Mouse (Mus musculus): ENCODE measurements around the gene Pdcd6ip. TPM values are rescaled to one million over a fixed set of nuclear protein-coding genes. Genes with fewer than 3 reads are reported as not detected.
A peak's percentile ranks its signal among the peaks of the same experiment; 100 is the strongest.
"Not testable (repeated sequence)": the region's sequence is repeated elsewhere in the genome, so short reads cannot be mapped to it uniquely, and the experiment has no call there.

Gene Pdcd6ip
- total RNA-seq, 2 experiments from 2014 or later = 66.4 to 68.1 TPM

DNA sequence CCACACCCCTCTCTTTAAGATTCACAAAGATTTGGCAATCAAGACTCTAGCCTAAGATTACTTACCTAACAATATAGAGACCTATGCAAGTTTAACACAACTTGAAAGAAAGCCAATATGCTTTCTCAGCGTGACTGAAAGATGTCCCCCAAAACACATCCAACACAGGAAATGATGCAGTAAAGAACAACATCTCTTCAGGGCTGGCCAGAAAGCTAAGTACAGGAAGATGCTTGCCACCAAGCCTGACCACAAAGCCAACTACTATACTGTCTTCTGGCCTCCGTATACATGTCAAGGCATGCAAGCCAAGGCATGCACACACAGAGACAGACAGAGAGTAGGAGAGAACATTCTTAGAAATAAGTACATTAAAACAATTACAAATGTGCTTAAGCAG, 2.0 kb downstream of the Pdcd6ip start:
- no peak for DNase-seq (ENCODE audit: low spot score in 2 of 2)

DNA sequence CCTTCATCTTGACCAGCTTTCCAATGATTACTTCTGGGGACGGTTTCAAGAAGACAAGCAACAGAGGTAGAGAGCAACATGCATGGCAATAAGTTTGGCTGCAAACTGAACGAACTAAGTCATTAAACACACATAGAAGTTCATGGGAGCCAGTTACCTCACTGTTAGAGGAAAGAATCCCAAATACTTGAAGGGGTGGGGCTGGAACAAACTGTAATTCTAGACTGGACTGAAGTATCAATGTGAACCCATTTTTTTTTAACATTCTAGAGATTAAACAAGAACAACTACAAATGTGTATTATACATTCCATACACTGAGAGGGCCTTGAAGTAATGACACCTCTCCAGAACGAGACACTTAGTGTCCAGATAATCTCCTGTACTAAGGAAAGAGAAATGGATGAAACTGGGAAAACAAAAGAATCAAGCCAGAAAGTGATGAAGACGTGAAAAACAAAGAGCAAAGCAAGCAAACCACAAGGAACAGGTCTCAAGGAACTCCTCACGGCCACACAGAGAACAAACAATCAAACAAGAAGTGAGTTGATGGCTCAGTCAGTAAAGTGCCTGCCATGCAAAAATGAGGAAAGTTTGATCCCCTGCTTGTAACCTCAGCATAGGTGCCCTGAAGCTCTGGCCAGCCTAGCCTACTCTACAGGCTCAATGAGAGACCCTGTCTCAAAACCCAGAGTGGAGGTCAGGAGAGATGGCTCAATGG, 6.5 kb downstream of the Pdcd6ip start:
- DNase-seq (ENCODE audit: low spot score in 2 of 2) = no peak

DNA sequence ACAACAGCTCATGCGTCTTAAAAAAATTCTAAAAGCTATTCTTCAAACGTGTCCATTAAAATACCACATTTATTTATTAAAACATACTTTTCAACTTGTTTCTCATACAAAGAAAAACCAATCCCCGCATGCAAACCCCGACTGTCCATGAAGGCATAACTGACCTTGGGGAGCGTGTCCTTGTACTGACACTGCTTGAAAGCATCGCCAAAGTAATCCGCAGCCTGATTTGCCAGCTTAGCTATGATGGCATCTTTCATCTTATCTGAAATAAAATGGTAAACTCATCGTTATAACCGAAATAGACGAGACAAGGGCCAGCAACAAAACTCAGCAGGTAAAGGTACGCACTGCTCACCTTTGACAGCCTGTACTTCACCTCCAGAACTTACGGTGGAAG, 20.6 kb downstream of the Pdcd6ip start:
- DNase-seq (ENCODE audit: low spot score in 2 of 2) = no peak

DNA sequence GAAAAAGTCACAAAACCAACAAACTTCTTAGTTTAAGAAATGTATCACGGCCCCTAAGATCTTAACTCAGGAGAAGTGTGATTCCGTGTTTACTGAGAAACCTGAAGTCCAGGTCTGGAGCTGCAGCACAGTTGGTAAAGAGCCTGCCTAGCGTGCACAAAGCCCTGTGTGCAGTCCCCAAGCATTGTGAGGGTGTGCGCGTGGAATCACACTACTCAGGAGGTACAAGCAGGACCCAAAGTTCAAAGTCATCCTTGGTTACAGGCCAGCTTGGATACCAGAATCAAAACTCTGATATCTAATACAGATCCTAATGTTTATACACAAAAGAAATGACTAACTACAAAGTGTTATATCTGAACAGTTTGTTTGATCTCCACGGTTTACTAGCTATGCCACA, 34.3 kb downstream of the Pdcd6ip start:
- no peak for DNase-seq (ENCODE audit: low spot score in 2 of 2)

DNA sequence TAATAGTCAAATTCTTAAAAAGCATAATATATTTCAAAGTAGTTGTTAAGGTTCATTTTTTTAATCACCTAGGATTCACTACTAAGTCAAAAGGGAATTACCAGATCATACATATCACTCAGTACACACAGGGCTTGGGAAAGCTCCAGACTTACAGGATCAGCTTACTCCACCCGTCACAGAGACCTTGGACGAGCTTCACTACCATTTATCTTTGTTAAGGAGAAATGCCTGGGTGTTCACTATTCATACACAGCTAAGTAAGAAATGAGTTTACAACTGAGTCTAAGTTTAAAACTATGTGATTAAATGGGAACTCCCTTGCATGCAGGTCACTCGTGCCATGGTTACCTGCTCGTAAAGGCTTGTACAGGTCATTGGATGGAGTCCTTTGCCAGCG, 35.7 kb downstream of the Pdcd6ip start:
- DNase-seq (ENCODE audit: low spot score in 2 of 2) = no peak

DNA sequence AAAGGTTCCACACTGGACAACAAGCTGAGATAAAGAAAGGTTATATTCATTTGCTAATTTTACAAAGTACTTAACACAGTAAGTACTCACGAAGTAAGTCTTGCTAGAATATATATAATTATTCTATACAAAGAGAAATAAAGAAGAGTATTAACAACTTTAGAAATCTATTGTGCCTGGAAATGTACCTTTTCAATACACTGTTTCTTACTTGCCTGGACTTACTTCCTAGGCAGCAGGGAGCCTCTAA, 37.3 kb downstream of the Pdcd6ip start:
- DNase-seq (ENCODE audit: low spot score in 2 of 2) = no peak

DNA sequence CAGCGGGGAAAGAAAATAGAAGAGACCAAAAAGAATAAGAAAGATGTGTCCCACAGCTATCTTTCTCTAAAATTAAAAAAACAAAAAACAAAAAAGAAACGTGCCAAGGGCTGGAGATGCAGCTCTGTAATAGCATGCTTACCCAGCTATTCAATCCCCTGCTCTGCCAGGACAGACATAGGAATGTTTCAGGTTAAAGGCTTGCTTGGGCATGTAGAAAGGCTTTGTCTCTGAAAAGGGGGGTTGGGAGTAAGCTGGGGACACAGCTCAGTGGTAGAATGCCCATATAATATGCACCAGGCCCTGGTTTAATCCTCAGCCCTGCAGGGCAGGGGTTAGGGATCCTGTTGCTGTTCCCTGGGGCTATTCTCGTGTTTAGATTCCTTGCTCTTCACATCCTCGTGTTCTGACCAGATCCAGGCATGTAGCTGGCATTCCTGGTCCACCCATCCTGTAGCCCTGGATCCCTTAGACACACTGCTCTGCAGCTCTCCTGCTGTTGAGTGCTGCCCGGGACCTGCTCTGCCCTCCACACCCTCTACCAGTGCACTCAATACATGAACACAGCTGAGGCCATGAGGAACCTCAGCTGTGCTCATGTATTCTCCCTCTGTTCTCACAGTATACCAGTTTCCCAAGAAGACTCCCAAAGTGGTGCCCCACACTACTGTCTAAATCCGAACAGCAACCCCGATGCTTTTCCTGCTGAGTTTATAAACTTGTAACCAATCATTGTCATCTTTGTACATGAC, 37.8 kb downstream of the Pdcd6ip start:
- DNase-seq (ENCODE audit: low spot score in 2 of 2) = no peak

DNA sequence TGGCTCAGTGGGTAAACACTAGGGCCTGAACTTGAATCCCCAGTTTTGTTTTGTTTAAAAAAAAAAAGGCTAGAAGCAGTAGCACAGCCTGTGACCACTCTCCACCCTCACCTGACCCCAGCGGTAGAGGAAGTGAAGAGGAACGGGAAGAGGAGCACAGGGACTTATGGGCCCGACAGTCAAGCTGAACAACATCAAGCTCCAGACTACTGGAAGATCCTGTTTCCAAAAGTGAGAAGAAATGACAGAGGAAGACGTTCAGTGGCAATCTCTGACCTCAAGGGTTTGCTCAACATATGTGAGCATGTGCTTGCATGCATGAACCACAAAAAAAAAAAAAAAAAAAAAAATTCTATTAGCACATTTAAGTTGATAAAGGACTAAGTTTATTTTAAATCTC, 44.6 kb downstream of the Pdcd6ip start:
- DNase-seq (ENCODE audit: low spot score in 2 of 2) = no peak

DNA sequence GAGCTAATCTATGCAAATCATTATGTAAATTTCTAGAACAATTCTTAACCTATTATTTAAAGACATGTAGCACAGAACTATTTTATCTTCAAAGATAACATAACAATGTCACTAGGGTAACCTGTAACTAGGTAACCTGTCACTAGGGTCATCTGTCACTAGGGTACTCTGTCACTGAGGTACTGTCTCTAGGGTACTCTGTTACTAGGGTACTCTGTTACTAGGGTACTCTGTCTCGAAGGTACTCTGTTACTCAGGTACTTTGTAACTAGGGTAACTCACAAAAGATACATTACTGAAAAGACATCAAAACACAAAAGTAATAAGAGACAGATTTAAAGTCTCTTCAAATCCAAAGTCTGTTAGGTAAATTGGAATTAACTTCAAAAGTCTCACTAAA, 50.2 kb downstream of the Pdcd6ip start:
- no peak for DNase-seq (ENCODE audit: low spot score in 2 of 2)

DNA sequence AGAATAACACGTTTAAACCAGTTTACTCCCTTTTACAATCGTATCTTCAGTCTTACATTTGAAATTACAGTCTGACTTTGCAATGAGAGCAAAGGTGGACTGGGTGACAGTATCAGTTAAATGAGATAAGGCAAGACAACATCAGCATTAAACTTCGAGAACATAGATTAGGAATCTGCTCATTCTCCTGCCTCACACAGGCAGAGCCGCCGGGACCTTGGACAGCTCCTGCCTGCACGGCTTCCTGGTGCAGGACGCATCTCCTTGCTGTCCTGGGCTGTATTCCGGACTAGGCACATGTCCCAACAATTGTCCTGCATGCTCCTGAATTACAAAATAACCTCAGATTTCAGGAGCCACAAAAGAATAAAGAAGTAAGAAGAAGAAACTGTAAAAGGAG, 54.5 kb downstream of the Pdcd6ip start:
- DNase-seq (ENCODE audit: low spot score in 2 of 2) = no peak

DNA sequence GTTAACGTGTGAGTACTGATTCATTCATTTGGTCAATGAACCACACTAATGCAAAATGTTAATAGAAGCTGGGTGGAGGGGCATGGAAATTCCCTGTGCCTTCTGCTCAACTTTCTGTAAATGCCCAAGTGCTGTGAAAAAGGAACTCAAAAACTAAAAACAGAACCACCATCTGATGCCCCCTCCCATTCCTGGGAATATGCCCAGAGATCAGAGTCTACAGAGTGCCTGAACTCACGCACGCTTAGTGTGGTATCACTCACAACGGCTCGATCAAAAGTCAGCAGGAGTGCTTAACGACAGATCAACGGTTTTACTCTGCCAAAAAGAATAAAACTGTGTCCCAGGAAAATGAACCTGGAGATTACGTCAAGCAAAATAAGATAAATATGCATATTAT, 57.3 kb downstream of the Pdcd6ip start:
- DNase-seq (ENCODE audit: low spot score in 2 of 2) = no peak

DNA sequence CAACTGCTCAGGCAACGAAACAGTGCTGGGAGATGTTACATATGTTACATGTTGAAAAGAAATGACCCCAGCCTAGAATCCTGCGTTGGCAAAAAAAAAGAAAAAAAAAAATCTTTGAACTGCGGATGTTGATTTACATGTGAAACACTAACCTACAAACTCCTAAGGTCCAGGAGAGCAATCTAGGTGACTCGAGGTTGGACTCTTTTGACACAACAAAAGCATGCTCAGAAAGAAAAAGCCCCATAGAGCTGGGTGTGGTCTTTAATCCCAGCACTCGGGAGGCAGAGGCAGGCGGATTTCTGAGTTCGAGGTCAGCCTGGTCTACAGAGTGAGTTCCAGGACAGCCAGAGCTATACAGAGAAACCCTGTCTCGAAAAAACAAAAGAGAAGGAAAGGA, 58.8 kb downstream of the Pdcd6ip start:
- DNase-seq (ENCODE audit: low spot score in 2 of 2) = not testable (repeated sequence)

DNA sequence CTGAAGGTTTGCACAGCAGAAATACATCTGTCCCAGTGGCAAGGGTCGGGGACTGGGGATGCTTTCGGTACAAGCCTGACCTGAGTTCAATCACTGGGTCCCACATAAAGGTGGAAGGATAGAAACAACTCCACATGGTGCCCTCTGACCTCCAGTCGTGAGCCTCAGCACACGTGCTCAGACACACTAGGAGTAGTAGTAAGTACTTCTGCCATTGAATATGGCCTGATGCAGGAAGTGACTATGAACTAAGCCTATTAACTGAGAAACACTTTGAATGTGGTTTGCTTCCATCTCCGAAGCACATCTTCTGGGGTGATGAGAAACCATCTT, 62.3 kb downstream of the Pdcd6ip start:
- no peak for DNase-seq (ENCODE audit: low spot score in 2 of 2)

DNA sequence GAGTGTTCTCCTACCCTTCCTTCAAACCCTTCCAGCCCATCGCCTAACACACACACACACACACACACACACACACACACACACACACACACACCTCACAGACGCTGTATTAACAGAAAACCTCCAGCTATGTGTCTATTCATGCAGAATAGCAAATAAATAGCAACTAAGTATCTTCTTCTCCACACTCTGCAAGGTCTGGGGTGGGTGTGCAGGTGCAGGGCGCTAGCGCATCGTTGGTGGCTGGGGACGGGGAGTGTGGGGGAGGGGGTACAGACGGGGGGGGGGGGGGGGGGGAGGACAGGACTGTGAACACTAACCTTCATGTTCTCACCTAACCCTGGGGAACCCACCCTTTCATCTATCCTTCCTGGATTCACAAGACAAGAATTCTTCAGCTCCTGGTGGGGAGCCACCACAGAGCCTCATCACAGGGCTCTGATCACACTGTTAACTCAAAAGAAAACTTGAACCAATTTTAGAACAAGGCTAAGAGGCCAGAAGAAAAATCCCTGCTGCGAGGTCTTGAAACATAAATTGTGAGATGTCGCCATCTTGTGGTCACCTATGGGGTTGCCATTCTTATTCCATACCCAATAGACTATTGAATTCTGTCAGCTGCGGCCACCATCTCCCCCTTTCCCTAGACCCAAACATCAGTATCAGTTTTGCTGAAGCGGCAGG, 62.8 kb downstream of the Pdcd6ip start:
- peak; percentile 83 to 85 for DNase-seq (ENCODE audit: low spot score in 2 of 2)

DNA sequence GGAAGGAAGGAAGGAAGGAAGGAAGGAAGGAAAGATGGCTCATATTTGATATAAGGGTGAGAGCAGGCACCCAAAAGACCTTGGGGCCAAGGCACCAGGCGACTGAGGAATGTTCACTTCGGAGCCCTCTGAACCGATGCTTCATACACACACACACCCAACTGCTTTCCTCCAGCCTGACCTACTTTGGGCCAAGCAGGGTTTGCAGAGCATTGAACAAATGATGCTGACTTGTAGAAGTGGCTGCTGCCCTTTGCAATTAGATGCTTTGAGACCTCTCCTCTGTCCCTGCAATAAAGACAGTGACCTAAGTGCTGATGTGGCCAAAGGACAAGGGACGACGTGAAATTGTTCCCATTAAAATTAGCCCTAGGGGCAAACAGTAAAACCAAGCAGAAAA, 63.4 kb downstream of the Pdcd6ip start:
- no peak for DNase-seq (ENCODE audit: low spot score in 2 of 2)

DNA sequence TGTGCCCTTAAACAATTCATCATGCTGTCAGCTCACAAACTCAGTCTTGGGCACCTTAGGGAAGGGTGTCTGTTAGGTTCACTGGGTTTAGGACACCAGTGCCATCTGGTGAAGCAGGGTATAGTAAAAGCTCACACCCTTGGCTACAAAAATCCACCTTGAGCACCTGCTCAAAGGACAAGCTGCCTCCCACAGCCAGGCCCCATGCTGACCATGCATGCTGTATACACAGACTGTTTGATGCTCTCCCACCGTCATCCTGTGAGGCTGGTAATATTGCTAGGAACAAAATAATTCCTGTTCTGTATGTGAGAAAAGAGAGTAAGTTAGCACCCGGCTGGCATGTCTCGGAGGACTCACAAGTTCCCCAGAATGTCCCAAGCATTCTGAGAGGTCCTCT, 64.0 kb downstream of the Pdcd6ip start:
- no peak for DNase-seq (ENCODE audit: low spot score in 2 of 2)

DNA sequence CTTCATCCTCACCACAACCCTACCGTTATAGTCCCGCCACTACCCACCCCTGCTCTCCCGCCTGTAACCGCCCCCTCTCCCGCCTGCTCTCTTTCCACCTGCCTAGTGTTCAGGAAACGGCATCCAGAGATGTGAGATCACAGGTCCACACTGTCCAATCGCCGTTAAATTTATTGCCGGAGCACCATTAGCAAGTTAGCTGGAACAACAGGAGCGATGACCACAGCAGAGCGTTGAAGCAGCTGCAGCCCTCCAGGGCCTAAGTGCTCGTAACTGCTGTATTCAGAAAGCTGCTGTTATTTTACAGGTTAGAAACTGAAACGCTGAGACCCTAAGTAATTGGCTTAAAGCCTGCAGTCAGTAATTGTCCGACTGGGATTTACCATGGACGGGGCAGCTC, 64.4 kb downstream of the Pdcd6ip start:
- no peak for DNase-seq (ENCODE audit: low spot score in 2 of 2)

DNA sequence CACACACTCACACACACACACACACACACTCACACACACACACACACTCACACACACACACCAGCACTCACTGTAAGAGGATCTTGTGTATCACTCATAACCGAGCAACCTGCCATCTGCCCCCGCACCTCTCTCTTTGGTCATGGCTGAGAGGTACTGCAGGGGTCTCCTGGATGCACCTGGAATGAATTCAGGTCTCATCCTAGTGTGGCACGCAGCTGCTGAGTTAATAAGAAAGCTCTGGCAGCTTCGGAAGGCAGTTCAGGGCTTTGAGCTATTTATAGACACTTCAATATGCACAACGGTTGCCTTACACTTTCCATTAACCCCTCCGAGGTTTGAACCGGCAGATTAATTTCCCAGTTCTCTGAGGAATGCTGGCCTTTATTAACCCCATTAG, 73.1 kb downstream of the Pdcd6ip start:
- no peak for DNase-seq (ENCODE audit: low spot score in 2 of 2)

DNA sequence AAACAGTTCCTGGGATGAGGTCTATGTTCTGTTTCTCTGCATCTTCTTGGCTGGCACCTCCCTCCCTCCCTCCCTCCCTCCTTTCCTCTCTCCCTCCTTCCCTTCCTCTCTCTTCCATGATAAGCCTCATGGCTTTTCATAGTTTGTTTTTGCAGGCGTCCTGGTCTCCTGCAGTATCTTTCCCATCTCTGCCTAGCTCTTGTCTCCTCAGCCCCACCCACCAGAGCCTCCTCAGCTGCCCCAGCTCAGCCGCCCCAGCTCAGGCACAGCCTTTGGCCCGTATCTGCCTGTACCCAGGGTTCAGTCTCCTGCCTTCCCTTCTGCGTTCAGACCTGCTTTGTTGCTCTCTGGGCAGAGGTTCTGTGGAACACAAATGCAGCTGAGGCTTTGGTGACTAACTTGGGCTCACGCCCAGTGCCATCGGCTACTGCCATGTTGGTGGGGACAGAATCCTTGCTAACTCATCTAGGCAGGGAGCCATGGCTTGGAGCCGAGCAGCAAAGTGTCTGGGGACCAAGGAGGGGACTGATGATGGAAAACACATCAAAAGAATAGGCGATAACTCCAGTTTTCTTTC, 74.8 kb downstream of the Pdcd6ip start:
- DNase-seq (ENCODE audit: low spot score in 2 of 2) = peak in 1 of 2 experiments; percentile 34

DNA sequence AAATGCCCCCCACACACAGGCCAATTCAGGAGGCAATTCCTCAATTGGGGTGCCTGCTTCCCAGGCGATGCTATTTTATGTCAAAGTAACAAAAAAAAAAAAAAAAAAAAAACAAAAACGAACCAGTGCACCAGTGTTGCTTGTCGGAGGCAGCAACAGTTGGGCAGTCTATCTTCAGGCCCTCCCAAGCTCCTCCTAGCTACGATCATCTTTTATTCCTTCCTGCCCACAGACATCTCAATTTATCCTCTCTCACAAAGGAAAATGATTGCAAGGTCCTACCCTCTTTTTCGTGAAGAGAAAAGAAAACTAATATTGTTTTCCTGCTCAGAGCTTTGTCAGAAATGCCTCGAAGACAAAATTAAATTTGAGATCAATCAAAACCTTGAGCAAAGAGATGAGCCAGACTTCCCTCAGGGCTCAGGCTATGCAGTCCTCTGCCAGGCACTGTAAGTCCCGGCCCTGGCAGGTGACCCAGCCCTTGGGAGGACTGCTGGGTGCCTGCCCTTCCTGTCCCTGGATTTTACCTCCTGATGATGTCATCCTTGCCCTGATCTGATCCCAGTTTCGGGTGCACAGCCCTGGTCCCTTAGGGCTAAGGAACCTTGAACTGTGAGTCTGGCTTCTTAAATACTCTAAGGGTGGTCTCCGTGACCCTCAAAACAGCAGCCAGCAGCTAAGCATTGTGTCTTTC, 75.6 kb downstream of the Pdcd6ip start:
- no peak for DNase-seq (ENCODE audit: low spot score in 2 of 2)

DNA sequence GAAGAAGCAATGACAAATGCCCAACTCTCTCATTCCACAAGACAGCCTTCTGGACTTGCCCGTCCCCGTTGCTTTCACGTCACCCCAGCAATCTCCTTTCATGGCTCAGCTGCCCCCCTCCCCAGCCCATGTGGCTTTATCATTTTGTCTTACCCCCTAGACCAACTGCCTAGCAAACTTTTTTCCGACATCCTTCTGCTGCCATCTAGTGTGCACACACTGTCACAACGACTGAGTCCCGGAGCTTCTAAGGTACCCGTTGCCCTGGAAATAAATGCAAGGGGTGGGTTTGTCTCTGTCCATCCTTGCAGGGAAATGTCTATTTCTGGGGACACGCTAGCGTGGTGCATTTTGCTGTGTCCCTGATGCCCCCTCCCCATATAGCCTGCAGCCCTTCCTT, 78.4 kb downstream of the Pdcd6ip start:
- DNase-seq (ENCODE audit: low spot score in 2 of 2) = peak; percentile 73 to 82

DNA sequence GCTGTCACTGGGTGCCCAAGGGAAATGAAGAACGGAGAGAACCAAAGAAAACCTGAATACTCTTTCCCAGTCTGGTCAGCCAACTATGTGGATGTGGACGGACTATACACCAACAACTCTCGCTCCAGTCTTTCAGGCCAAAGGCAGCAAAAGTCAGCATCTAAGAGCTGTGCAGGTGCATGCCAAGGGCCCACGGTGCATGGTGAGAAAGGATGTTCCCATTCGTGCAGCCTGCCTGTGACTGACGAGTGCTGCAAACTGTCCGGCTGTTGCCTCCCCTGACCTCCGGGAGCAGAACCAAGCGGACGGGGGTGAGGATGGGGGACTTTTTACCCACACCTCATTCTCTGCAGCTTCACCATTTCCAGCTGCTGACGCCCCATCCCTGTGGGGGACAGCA, 78.9 kb downstream of the Pdcd6ip start:
- no peak for DNase-seq (ENCODE audit: low spot score in 2 of 2)
